Mouse (Mus musculus) c-Kit-positive CD71-negative TER-119-negative erythroid progenitor cells, embryonic 14.5 days (primary cell): Measurements from ENCODE around the gene Tbc1d10a.

Experiments used
- DNase-seq: peaks from one replicate; pipeline ENCODE4 v3.0.0-alpha.2; 2013; ENCODE audit warnings: low read depth

The Tbc1d10a gene

DNA sequence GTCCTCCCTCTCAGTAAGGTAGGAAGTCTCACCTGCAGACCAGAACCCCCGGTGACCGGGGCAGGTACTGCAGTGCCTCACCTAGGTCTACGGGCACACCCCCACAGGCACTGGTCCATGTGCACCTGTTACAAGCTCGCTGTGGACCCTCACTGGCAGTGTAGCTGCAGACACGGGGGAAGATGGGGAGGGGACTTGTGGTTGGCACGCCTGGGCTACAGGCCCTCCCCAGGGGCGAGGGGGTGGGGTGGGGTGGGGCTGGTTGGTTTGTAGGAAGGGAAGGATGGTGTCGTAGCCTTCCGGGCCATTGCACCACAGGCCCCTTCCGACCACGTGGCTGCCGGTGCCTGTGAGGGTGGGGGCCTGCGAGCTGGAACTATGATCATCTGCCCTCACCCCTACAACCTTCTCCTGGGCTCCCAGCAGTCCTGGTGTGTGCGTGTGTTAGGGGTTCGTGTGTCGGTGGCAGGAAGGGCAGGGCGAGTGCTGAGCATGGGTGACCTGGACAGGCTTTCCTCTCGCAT lies 50.9 kb downstream of the Tbc1d10a start:
- DNase-seq = no peak

DNA sequence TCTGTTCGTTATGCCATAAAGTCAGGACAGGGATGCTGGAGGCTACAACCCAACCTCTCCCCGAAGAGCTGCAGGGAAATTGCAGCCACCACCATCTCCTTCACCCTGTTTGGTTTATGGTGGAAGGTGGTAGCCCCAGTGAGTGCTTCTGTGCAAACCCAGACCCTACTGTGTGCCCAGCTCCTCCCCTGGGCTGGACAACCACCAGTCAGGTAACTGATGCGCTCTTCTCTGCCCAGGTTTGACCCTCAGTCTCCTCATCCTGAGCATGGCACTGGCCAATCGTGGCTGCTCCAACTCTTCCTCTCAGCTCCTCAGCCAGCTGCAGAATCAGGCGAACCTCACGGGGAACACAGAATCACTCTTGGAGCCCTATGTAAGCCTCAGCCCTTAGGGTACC lies 51.6 kb downstream of the Tbc1d10a start:
- no peak for DNase-seq

DNA sequence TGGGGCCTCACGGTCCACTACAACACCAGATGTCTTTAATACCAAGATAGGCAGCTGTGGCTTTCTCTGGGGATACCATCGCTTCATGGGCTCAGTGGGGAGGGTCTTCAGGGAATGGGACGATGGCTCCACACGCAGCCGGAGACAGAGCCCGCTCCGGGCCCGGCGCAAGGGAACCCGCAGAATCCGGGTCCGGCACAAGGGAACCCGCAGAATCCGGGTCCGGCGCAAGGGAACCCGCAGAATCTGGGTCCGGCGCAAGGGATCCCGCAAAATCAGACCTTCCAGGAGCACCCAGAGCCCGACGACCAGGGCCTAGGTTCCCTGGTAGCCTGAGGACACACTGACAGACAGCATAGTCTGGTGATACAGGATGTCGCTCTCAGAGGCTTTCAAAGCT lies 53.1 kb downstream of the Tbc1d10a start:
- no peak for DNase-seq

DNA sequence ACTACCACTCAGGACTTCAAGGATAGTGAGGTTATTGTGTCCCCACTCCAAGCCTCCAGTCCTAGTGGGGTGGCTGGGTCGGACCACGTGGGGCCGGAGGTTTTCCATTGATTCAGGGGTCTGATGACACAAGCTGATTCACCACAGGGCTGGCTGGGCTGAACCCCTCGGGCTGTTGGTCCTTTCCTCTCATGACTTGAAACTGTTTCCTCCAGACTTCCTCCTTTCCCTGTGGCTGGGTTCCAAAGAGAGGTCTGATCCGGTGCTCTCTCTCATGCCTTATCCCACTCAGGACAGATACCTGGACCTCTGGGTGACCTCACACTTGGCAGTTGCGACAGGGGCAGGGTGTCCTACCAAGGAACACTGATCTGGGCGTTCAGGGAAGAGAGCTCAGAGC lies 53.6 kb downstream of the Tbc1d10a start:
- no peak for DNase-seq

DNA sequence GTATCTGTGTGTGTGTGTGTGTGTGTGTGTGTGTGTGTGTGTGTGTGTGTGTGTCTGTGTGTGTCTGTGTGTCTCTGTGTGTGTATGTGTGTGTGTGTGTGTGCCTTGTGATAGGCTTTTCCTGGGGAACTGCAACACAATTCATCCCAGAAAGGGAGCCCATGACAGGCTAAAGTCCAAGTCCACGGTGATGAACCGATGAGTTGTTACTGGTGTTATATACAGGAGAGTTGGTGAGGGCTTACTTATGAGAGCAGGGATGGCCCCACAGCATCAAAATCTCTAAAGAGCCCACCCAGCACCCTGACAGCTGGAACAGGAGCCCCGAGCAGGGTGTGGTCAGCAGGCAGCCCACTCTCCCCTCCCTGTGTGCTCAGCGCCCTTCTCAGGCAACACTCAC lies 54.6 kb downstream of the Tbc1d10a start:
- no peak for DNase-seq

DNA sequence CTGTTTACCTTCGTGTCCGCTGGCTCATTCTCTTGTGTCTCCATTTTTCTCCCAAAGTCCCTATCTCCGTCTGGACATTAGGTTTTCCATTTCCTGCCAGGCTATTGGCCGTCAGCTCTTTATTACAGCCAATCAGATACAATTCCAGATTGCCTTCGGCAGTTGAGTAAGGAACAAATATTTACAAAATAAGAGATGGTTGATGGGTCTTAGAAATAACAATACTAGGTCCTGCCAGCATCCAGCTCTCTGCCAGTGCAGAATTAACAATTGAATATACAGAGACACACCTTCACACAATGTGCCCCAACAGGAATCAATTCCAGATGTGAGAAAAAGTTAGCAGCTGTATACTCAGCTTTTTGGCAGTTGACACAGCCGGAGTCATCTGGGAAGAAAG lies 59.5 kb downstream of the Tbc1d10a start:
- DNase-seq = no peak

DNA sequence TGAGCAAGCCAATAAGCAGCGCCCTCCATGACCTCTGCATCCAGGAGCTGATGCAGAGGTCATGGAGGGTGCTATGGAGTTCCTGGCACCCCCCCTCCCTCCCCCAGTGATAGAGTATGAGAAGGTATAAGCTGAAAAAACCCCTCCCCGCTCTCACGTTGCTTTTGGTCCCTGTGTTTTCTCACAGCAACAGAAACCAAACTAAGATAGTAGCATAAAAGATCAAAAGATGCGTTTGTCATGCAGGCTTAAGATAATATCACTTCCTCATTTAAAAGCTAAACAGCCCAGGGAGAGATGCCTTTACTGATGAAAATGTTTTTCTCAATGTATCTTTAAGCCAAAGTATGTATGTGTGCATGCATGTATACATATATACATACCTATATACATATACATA lies 60.0 kb downstream of the Tbc1d10a start:
- DNase-seq = no peak

DNA sequence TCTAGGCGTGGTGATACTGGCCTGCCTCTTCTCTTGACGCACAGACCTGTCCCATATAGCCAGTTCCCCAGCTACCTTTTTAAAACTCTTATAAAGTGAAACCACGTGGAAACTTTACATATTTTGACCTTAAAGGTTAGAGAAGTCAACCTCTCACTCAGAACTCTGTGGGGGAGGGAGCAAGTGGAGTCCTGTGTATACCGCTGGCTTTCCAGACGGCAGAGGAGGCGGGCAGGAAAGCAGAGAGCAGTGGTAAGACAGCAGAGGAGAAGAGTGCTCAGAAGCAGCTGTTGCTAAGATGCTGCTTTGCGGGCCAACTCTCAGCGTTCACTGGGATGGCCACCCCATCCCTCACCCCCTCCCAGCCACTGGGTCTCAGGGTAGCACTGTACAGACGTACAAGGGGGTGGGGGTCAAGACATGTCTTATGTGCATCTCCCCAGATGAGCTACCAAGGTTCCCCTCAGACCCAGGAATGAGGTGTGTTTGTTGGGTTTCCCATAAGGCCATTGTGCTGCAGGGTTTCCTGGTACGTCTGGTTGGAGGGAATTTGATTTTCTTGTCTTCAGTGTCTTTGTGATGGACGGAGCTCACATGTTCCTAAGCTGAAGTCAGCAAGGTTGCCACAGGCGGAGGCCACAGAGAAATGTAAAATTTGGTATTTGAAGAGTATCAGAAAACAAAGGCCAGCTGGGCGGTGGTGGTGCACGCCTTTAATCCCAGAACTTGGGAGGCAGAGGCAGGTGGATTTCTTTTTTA lies 60.8 kb downstream of the Tbc1d10a start:
- no peak for DNase-seq

DNA sequence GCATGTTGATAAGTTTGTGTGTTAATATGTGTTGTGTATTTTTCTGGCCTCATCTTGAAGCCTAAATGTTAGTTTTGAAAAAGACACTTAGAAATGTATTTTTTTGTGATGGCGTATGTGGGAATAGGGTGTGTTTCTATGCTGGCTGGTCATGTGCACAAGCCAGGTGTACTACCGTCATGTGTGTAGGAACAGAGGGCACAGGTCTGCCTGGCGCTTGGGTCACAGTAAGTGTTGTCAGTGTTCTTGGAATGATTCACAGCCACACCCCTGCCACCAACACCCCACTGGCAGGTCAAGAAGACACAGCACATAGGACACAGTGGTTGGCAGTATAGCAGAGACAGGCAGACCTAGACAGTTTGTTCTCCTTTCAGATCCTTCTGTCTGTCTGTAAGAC lies 62.6 kb downstream of the Tbc1d10a start:
- DNase-seq = no peak

DNA sequence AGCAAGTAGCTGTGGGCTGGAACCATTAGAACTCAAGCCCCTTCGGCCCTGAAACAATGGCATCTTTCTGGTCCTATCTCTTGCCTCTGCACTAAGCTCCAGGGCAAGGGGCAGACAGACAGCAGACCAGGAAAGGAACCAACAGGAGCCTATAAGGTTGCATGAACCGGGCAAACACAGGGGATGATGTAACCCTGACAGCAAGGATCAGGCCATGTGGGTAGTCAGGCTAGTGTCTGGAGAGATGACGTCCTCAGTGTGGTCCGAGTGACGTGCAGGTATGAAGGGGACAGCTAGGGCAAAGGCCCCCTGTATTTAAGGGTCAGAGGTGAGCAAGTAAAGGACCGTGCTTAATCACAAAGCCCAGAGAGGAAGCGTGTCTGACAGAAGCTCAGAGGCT lies 63.7 kb downstream of the Tbc1d10a start:
- DNase-seq = no peak

DNA sequence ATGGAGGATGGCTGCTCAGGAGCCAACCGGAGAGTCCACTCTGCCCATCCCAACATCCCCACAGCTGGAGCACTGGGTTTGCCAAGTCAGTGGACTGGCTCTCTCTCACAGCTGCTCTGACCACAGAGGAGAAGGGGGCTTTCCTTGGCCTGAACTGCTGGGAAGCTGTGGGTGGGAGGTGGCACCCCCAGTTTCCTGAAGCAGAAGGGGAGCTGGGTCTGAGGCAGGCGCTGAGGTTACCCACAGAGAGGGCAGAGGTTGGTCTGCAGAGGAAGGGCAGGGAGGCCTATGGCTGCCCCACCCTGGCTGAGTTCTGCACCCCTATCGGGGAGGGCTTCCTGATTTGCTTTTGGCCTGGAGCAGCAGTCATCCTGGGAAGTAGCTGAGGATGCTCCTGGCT lies 64.8 kb downstream of the Tbc1d10a start:
- no peak for DNase-seq

DNA sequence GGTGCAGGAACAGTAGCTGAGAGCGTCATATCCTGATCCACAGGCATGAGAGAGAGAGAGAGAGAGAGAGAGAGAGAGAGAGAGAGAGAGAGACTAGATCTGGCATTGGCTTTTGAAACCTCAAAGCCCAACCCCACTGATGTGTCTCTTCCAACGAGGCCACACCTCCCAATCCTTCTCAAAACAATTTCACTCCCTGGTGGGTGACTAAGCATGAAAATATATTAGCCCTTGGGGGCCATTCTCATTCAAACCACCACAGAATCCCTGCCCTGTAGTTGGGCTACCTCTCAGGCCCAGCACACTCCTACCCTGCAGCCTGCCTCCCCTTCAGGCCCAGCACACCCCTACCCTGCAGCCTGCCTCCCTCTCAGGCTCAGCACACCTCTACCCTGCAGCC lies 66.3 kb downstream of the Tbc1d10a start:
- DNase-seq = no peak

DNA sequence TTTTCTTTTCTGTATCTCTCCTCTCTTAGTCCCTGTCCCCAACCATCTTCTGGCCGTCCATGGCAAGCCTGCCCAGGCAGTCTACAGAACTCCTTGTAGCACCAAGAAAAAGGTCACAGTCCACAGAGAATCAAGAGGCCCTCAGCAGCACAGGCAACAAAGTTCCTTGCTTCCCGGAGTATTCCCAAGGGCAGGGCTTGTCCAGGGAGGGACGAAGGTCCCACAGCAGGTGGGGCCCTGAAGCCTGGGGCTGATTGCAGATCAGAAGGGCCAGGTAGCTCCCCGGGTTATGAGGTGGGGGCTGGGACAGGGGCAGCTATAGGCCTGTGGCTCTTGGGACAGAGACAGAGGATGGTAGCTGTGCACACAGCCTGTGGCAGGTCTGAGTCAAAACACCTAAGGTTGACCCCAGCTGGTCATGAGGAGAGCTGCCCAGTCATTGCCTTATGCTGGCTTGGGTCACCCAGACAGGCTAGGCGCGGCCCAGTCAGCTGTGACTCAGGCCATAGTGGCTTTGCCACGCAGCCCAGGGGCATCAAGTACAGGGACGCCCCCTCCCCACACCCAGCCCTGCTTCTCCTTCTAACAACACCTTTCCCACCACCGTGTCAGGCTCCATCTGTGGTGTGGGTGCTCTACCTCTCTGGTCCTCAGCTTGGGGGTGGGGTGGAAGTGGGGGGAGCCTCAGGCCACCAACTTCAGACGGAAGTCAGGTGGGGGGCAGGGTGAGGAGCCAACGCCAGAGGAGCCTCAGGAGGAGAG lies 70.4 kb downstream of the Tbc1d10a start, which contains the start of gene Lif:
TSS of gene Lif (plus strand) at position 712 of the 762 bp plus-strand sequence.
- no peak for DNase-seq

DNA sequence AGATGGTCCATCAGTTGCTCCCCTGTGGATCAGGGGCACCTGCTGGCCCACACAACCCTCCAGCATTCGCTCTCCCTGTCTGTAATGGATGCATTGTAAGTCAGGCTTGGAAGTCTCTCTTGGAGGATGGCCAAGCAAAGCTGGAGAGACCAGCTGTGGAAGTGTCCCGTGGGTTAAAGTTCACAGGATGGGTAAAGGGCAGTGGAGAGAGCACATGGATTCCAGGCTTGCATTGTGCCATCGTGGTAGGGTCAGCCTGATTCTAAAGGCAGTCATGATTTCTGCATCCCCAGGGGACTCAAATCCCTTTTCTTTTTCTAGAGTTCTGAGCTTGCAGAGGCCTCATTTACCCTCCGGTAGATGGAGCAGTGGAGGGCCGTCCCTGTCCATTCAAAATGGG lies 71.2 kb downstream of the Tbc1d10a start:
- no peak for DNase-seq

DNA sequence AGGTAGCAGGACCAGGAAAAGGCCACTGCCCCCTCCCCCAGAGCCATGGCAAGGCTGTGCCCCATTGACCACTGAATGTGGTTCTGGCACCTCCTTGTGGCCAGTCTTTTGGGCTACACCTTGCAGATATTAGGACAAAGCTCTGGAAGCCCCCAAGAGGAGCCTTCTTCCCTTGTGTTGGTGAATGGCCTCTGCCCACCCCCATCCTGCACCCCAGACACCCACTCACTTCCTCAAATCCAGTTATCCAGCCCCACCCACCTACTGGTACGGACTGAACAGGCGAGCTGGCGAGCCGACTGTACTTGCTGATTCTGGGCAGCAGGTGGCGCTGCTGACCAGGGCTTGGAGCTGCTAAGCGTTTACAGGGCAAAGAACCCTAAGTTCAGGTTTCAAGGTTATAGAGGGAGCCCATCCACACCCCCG lies 72.1 kb downstream of the Tbc1d10a start:
- peak; percentile 82 for DNase-seq

DNA sequence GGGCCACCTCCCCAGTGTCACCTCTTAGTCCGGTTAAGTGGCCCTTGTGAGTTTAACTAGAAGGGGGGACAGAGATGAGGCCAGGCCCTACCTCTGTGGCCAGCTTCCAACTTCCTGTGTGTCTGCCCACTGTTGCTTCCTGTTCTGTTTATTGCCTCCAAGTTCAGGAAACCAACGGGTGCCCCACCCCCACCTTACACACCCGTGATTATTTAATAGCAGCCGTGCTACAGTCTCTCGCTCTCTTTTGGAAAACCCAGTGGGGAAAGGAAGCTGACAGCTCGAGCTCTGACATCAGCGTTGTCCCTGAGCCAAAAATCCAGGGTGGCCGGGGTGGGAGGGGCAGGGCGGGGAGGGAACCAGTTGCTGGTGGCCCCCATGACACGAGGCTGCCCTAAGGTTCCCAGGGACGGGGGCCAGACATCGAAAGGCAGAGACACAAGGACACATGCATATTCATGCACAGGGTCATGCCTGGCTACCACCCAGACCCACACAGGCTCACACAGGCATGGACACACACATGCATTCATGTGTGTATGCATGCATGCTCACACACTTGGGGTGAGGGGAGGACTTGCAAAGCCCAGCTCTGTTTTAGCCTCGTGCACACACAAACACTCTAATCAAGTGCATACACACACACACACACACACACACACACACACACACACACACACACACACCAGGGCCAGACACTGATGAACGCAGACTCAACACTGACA lies 74.0 kb downstream of the Tbc1d10a start:
- no peak for DNase-seq

DNA sequence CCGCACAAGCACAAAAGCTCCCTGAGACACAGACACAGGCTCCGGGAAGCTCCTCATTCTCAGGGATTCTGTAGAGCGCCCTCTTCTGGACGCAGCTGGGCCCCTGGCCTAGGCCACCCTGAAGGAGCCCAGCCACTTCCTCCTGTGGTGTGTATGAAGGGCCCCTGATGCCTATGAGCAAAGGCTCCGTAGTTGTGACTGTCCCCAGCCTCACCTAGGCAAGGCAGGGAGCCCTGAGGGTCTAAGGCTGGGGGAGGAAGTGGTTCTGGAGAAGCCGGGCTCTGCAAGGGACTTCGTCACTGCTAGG lies 74.6 kb downstream of the Tbc1d10a start:
- peak; percentile 82 for DNase-seq

DNA sequence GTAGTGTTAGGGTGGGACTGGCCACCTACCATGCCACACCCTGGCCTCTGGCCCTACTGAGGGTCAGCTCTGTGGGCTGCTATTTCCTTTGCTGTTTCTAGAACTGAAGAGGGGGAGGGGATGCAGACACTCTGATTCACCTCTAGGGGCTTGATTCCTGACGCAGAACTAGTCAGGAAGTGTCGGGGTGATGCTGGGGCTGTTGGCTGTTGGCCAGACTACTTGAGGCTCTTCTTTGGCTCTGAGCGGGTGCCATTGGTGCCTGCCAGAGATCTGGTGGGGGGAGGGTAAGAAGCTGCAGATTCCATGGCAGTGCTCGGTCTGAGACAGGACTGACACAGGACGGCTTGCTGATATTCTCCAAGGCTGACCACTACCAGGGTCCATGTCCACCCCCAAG lies 75.4 kb downstream of the Tbc1d10a start:
- no peak for DNase-seq

DNA sequence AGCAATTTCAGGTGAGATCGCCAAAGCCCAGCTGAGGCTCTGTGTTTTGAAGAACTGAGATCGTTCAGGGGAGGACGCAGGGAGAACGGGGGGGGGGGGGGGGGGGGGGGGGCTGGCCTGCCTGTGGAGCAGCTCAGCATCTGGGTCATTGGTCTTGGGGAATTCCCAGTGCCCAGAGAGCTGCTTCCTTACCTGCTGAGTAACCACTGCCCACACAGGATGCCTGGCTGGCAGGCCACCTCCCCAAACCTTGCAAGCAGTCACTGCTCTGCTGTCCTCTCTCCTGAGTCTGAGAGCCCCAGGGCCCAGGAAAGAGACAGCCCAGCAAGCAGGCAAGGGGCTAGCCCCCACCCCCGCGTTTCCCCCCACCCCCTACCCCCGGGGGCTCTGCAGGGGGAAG lies 76.3 kb downstream of the Tbc1d10a start:
- DNase-seq = no peak

DNA sequence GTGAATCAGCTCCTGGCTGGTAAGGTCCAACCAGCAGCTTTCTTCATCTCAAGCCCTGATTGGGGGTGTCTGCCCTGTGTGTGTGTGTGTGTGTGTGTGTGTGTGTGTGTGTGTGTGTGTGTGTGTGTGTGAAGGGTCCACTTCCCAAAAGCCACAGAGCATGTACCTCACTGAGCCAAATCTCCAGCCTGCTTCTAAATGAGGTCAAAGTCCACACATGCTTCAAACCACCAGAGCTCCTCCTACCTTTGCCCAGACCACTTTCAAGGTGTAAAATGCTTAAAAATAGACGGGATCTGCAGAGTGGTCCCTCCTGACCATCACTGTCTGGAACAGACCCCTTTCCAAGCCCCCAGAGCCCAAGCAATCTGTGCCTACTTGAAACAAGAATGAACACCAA lies 76.7 kb downstream of the Tbc1d10a start:
- DNase-seq = no peak

DNA sequence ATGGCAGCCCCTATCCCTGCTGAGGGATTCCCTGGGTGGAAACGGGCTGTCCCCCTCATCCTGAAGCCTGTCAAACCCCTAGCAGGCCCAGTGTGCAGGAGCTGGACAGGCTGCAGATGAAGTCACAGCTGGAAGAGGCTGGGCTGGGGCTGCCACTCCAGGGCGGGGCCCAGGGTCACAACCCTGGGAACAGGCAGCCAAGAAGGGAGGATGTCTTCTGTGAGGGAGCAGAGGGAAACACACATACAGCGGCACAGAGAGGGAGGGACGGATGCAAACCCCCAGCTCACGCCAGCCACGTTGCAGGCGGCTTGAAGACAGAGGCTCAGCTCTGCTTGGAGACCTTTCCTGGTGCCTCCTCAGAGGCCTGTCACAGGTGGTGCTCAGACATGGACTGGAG lies 77.5 kb downstream of the Tbc1d10a start:
- no peak for DNase-seq
